Mouse (Mus musculus): ENCODE measurements at regions not wholly inside any gene's neighbourhood (a gene's known extent, or its start where the extent isn't known, plus 50 kb on each side); places are given as distances from the start of the nearest gene placed in this dataset.
"Not testable (repeated sequence)": the region's sequence is repeated elsewhere in the genome, so short reads cannot be mapped to it uniquely, and the experiment has no call there.

GRCm38 (mm10) chr14:86599511-86599910 lies 541.5 kb downstream of the Diaph3 start:
- Histone ChIP-seq H3K9ac (ENCODE audit: low read depth, low read length) (no peak overlapping the region), H3K4me2 (replicated peaks; ENCODE audit: low read depth, low read length) (no peak overlapping the region), H3K4me3 (ENCODE audit: low read depth, low read length) (no peak overlapping the region), H3K4me1 (replicated peaks; ENCODE audit: control insufficient read depth, insufficient read depth, low read length) (no peaks in the 10 kb centered on the region), H3K36me3 (ENCODE audit: control insufficient read depth, insufficient read depth, low read length) (no peaks in the 10 kb centered on the region), H3K27ac (ENCODE audit: low read depth, low read length) (no peak overlapping the region), H3K27me3 (ENCODE audit: control insufficient read depth, insufficient read depth, low read length) (no peaks in the 10 kb centered on the region), H3K9me3 (ENCODE audit: control insufficient read depth, low read length) (no peaks in the 10 kb centered on the region)
- WGBS = 84% methylated on average over 3 of the region's 3 CpGs
- DNase-seq (ENCODE audit: low spot score) = no peak
- no peak for ATAC-seq (ENCODE audit: low FRiP score)

- DNase-seq (ENCODE audit: low spot score) (no peak), ATAC-seq (ENCODE audit: low FRiP score) (no peak)
- WGBS = 78% methylated on average over 2 of the region's 2 CpGs
- Histone ChIP-seq H3K9ac (ENCODE audit: low read depth, low read length) (no peak overlapping the region), H3K4me3 (ENCODE audit: low read depth, low read length) (no peak overlapping the region), H3K4me1 (replicated peaks; ENCODE audit: control insufficient read depth, insufficient read depth, low read length) (no peaks in the 10 kb centered on the region), H3K9me3 (ENCODE audit: control insufficient read depth, low read length) (no peaks in the 10 kb centered on the region), H3K4me2 (replicated peaks; ENCODE audit: low read depth, low read length) (no peak overlapping the region), H3K36me3 (ENCODE audit: control insufficient read depth, insufficient read depth, low read length) (no peaks in the 10 kb centered on the region), H3K27me3 (ENCODE audit: control insufficient read depth, insufficient read depth, low read length) (no peaks in the 10 kb centered on the region), H3K27ac (ENCODE audit: low read depth, low read length) (no peak overlapping the region)
Measured at GRCm38 (mm10) chr14:86588525-86588924, 552.5 kb downstream of the Diaph3 start.

GRCm38 (mm10) chr14:86585959-86586358 lies 555.1 kb downstream of the Diaph3 start:
- not testable (repeated sequence) for H3K4me3 ChIP-seq (ENCODE audit: low read depth, low read length); H3K9ac ChIP-seq (ENCODE audit: low read depth, low read length); H3K36me3 ChIP-seq (ENCODE audit: control insufficient read depth, insufficient read depth, low read length); ATAC-seq (ENCODE audit: low FRiP score); H3K9me3 ChIP-seq (ENCODE audit: control insufficient read depth, low read length); H3K4me1 ChIP-seq (replicated peaks; ENCODE audit: control insufficient read depth, insufficient read depth, low read length); H3K4me2 ChIP-seq (replicated peaks; ENCODE audit: low read depth, low read length); H3K27me3 ChIP-seq (ENCODE audit: control insufficient read depth, insufficient read depth, low read length); DNase-seq (ENCODE audit: low spot score); H3K27ac ChIP-seq (ENCODE audit: low read depth, low read length)
- WGBS = 53% methylated on average over 5 of the region's 5 CpGs

- Histone ChIP-seq H3K4me3 (ENCODE audit: low read depth, low read length) (no peak overlapping the region), H3K4me1 (replicated peaks; ENCODE audit: control insufficient read depth, insufficient read depth, low read length) (no peaks in the 10 kb centered on the region), H3K27me3 (ENCODE audit: control insufficient read depth, insufficient read depth, low read length) (no peaks in the 10 kb centered on the region), H3K4me2 (replicated peaks; ENCODE audit: low read depth, low read length) (no peak overlapping the region), H3K36me3 (ENCODE audit: control insufficient read depth, insufficient read depth, low read length) (no peaks in the 10 kb centered on the region), H3K9me3 (ENCODE audit: control insufficient read depth, low read length) (no peaks in the 10 kb centered on the region), H3K9ac (ENCODE audit: low read depth, low read length) (no peak overlapping the region), H3K27ac (ENCODE audit: low read depth, low read length) (no peak overlapping the region)
- DNase-seq (ENCODE audit: low spot score) = peak; percentile 35
- 58% methylated on average over 2 of the region's 2 CpGs for WGBS
- peak; percentile 35; the same call in 1 of the 2 replicates for ATAC-seq (ENCODE audit: low FRiP score)
Measured at GRCm38 (mm10) chr14:86562728-86563127, 578.3 kb downstream of the Diaph3 start.

GRCm38 (mm10) chr14:86537992-86538391 lies 603.0 kb downstream of the Diaph3 start:
- ATAC-seq (ENCODE audit: low FRiP score) (no peak), DNase-seq (ENCODE audit: low spot score) (no peak)

GRCm38 (mm10) chr14:86536341-86537027 lies 604.6 kb downstream of the Diaph3 start:
- no peaks in the 10 kb centered on the region for H3K4me1 ChIP-seq (replicated peaks; ENCODE audit: control insufficient read depth, insufficient read depth, low read length)
- no peaks in the 10 kb centered on the region for H3K9me3 ChIP-seq (ENCODE audit: control insufficient read depth, low read length)
- no peaks in the 10 kb centered on the region for H3K27me3 ChIP-seq (ENCODE audit: control insufficient read depth, insufficient read depth, low read length)
- no peak overlapping the region for H3K27ac ChIP-seq (ENCODE audit: low read depth, low read length)
- DNase-seq (ENCODE audit: low spot score) (no peak), ATAC-seq (ENCODE audit: low FRiP score) (no peak)
- WGBS = 81% methylated on average over 1 of the region's 1 CpGs
- H3K9ac ChIP-seq (ENCODE audit: low read depth, low read length) = no peak overlapping the region
- no peaks in the 10 kb centered on the region for H3K36me3 ChIP-seq (ENCODE audit: control insufficient read depth, insufficient read depth, low read length)
- no peak overlapping the region for H3K4me3 ChIP-seq (ENCODE audit: low read depth, low read length)
- no peak overlapping the region for H3K4me2 ChIP-seq (replicated peaks; ENCODE audit: low read depth, low read length)

More at GRCm38 (mm10) chr14:86537992-86538391, 603.0 kb downstream of the Diaph3 start:
- no peaks in the 10 kb centered on the region for H3K9me3 ChIP-seq (ENCODE audit: control insufficient read depth, low read length)
- no peak overlapping the region for H3K9ac ChIP-seq (ENCODE audit: low read depth, low read length)
- no peak overlapping the region for H3K4me3 ChIP-seq (ENCODE audit: low read depth, low read length)
- H3K27me3 ChIP-seq (ENCODE audit: control insufficient read depth, insufficient read depth, low read length) = no peaks in the 10 kb centered on the region
- no peak overlapping the region for H3K4me2 ChIP-seq (replicated peaks; ENCODE audit: low read depth, low read length)
- H3K36me3 ChIP-seq (ENCODE audit: control insufficient read depth, insufficient read depth, low read length) = no peaks in the 10 kb centered on the region
- H3K27ac ChIP-seq (ENCODE audit: low read depth, low read length) = no peak overlapping the region
- WGBS = 81% methylated on average over 5 of the region's 5 CpGs
- H3K4me1 ChIP-seq (replicated peaks; ENCODE audit: control insufficient read depth, insufficient read depth, low read length) = no peaks in the 10 kb centered on the region

GRCm38 (mm10) chr14:86510408-86510807 lies 630.6 kb downstream of the Diaph3 start:
- Histone ChIP-seq H3K4me1 (replicated peaks; ENCODE audit: control insufficient read depth, insufficient read depth, low read length) (no peaks in the 10 kb centered on the region), H3K36me3 (ENCODE audit: control insufficient read depth, insufficient read depth, low read length) (no peaks in the 10 kb centered on the region), H3K4me3 (ENCODE audit: low read depth, low read length) (no peak overlapping the region), H3K4me2 (replicated peaks; ENCODE audit: low read depth, low read length) (no peak overlapping the region), H3K27ac (ENCODE audit: low read depth, low read length) (no peak overlapping the region), H3K9me3 (ENCODE audit: control insufficient read depth, low read length) (no peaks in the 10 kb centered on the region), H3K27me3 (ENCODE audit: control insufficient read depth, insufficient read depth, low read length) (no peaks in the 10 kb centered on the region), H3K9ac (ENCODE audit: low read depth, low read length) (no peak overlapping the region)
- DNase-seq (ENCODE audit: low spot score) (no peak), ATAC-seq (ENCODE audit: low FRiP score) (no peak)
- 92% methylated on average over 9 of the region's 9 CpGs for WGBS

- H3K27ac ChIP-seq (ENCODE audit: low read depth, low read length) = no peak overlapping the region
- no peaks in the 10 kb centered on the region for H3K36me3 ChIP-seq (ENCODE audit: control insufficient read depth, insufficient read depth, low read length)
- no peak overlapping the region for H3K9ac ChIP-seq (ENCODE audit: low read depth, low read length)
- DNase-seq (ENCODE audit: low spot score) (no peak), ATAC-seq (ENCODE audit: low FRiP score) (no peak)
- no peak overlapping the region for H3K4me2 ChIP-seq (replicated peaks; ENCODE audit: low read depth, low read length)
- H3K9me3 ChIP-seq (ENCODE audit: control insufficient read depth, low read length) = no peaks in the 10 kb centered on the region
- 90% methylated on average over 6 of the region's 6 CpGs for WGBS
- H3K4me3 ChIP-seq (ENCODE audit: low read depth, low read length) = no peak overlapping the region
- no peaks in the 10 kb centered on the region for H3K4me1 ChIP-seq (replicated peaks; ENCODE audit: control insufficient read depth, insufficient read depth, low read length)
- no peaks in the 10 kb centered on the region for H3K27me3 ChIP-seq (ENCODE audit: control insufficient read depth, insufficient read depth, low read length)
Measured at GRCm38 (mm10) chr14:86509686-86510085, 631.3 kb downstream of the Diaph3 start.

GRCm38 (mm10) chr14:86506286-86506685 lies 634.7 kb downstream of the Diaph3 start:
- DNase-seq (ENCODE audit: low spot score) (no peak), ATAC-seq (ENCODE audit: low FRiP score) (no peak)
- Histone ChIP-seq H3K4me1 (replicated peaks; ENCODE audit: control insufficient read depth, insufficient read depth, low read length) (no peaks in the 10 kb centered on the region), H3K4me2 (replicated peaks; ENCODE audit: low read depth, low read length) (no peak overlapping the region), H3K4me3 (ENCODE audit: low read depth, low read length) (no peak overlapping the region), H3K27ac (ENCODE audit: low read depth, low read length) (no peak overlapping the region), H3K9ac (ENCODE audit: low read depth, low read length) (no peak overlapping the region), H3K9me3 (ENCODE audit: control insufficient read depth, low read length) (no peaks in the 10 kb centered on the region), H3K27me3 (ENCODE audit: control insufficient read depth, insufficient read depth, low read length) (no peaks in the 10 kb centered on the region), H3K36me3 (ENCODE audit: control insufficient read depth, insufficient read depth, low read length) (no peaks in the 10 kb centered on the region)
- WGBS = 81% methylated on average over 6 of the region's 6 CpGs
